Mouse (Mus musculus) MEL (cell line): Measurements from ENCODE around the gene Hcn4. TPM values are rescaled to one million over a fixed set of nuclear protein-coding genes. Genes with fewer than 3 reads are reported as not detected.

Experiments
- DNase-seq: peaks from one replicate; pipeline ENCODE4 v3.0.0; 2011; ENCODE audit warnings: low read depth, low spot score
- H3K27ac ChIP-seq: 2 replicates; pipeline ENCODE4 v1.5.1; 2012; ENCODE audit warnings: low read depth, mild to moderate bottlenecking, control low read depth, low read length, moderate library complexity; ENCODE audit not compliant: control insufficient read depth
- H3K27me3 ChIP-seq, 2 experiments: fragments of 150-350 bp in 1 of 2; sonication (generic) in 1 of 2; 2 replicates each; pipeline ENCODE4 v1.6.1; 2012; ENCODE audit warnings: low read length in 2 of 2, mild to moderate bottlenecking in 2 of 2, improper control_type of control experiment in 1 of 2, moderate library complexity in 1 of 2; ENCODE audit not compliant: insufficient read depth in 2 of 2, control insufficient read depth in 1 of 2
- H3K36me3 ChIP-seq, 2 experiments: 2 replicates each; pipeline ENCODE4 v1.6.1; 2012 to 2014; ENCODE audit warnings: low read length in 2 of 2, improper control_type of control experiment in 1 of 2, inconsistent platforms in 1 of 2, mild to moderate bottlenecking in 1 of 2; ENCODE audit not compliant: insufficient read depth in 2 of 2, control insufficient read depth in 1 of 2
- H3K4me1 ChIP-seq, 2 experiments: fragments of 150-350 bp in 1 of 2; sonication (generic) in 1 of 2; 2 replicates each; pipeline ENCODE4 v1.6.1; 2012; ENCODE audit warnings: low read length in 2 of 2, improper control_type of control experiment in 1 of 2, mild to moderate bottlenecking in 1 of 2; ENCODE audit not compliant: insufficient read depth in 2 of 2, control insufficient read depth in 1 of 2
- H3K4me3 ChIP-seq, 2 experiments: fragments of 150-350 bp in 1 of 2; sonication (generic) in 1 of 2; 2 replicates each; pipeline ENCODE4 v1.5.1; 2012; ENCODE audit warnings: low read depth in 2 of 2, low read length in 2 of 2, mild to moderate bottlenecking in 2 of 2, moderate library complexity in 2 of 2, control low read depth in 1 of 2, improper control_type of control experiment in 1 of 2; ENCODE audit not compliant: control insufficient read depth in 1 of 2, insufficient read depth in 1 of 2
- H3K79me2 ChIP-seq: 2 replicates; pipeline ENCODE4 v1.6.1; 2012; ENCODE audit warnings: mild to moderate bottlenecking, low read length, moderate library complexity; ENCODE audit not compliant: control insufficient read depth, poor library complexity, insufficient read depth
- H3K9ac ChIP-seq: 2 replicates; pipeline ENCODE4 v1.6.1; 2012; ENCODE audit warnings: low read depth, mild to moderate bottlenecking, control low read depth, low read length, moderate library complexity; ENCODE audit not compliant: control insufficient read depth, poor library complexity, severe bottlenecking
- H3K9me3 ChIP-seq: fragments of 150-350 bp; sonication (generic); replicated peaks from 2 replicates; pipeline ENCODE4 v1.6.1; 2012; ENCODE audit warnings: mild to moderate bottlenecking, low read length, improper control_type of control experiment, moderate library complexity; ENCODE audit not compliant: insufficient read depth
- CTCF ChIP-seq, 3 experiments: IDR thresholded peaks in 2 of 3; conservative IDR thresholded peaks in 1 of 3; 2 replicates each; pipeline ENCODE4 v1.5.1; 2011 to 2012; ENCODE audit warnings: low read length in 3 of 3, low read depth in 2 of 3, mild to moderate bottlenecking in 2 of 3, improper control_type of control experiment in 1 of 3, inconsistent platforms in 1 of 3, mixed read lengths in 1 of 3, moderate library complexity in 1 of 3; ENCODE audit not compliant: control insufficient read depth in 1 of 3, insufficient read depth in 1 of 3, poor library complexity in 1 of 3, severe bottlenecking in 1 of 3
- ELF1 ChIP-seq: IDR thresholded peaks from 2 replicates; pipeline ENCODE4 v1.6.1; 2014; ENCODE audit warnings: low read depth, mild to moderate bottlenecking, inconsistent platforms, low read length, improper control_type of control experiment, moderate library complexity
- ETS1 ChIP-seq: IDR thresholded peaks from 2 replicates; pipeline ENCODE4 v1.6.1; 2012; ENCODE audit warnings: low read depth, mild to moderate bottlenecking, inconsistent platforms, low read length, improper control_type of control experiment, moderate library complexity
- GABPA ChIP-seq: IDR thresholded peaks from 2 replicates; pipeline ENCODE4 v1.6.1; 2012; ENCODE audit warnings: low read depth, mild to moderate bottlenecking, inconsistent platforms, low read length, improper control_type of control experiment, moderate library complexity
- GATA1 ChIP-seq: IDR thresholded peaks from 2 replicates; pipeline ENCODE4 v1.6.1; 2011; ENCODE audit warnings: low read depth, low read length, improper control_type of control experiment
- HCFC1 ChIP-seq: IDR thresholded peaks from 2 replicates; pipeline ENCODE4 v1.6.1; 2012; ENCODE audit warnings: low read depth, mild to moderate bottlenecking, inconsistent platforms, low read length, improper control_type of control experiment, moderate library complexity
- MAFK ChIP-seq: IDR thresholded peaks from 2 replicates; pipeline ENCODE4 v1.6.1; 2011; ENCODE audit warnings: low read depth, mild to moderate bottlenecking, low read length, improper control_type of control experiment, borderline replicate concordance
- MEF2A ChIP-seq: IDR thresholded peaks from 2 replicates; pipeline ENCODE4 v1.6.1; 2014; ENCODE audit warnings: low read depth, mild to moderate bottlenecking, inconsistent platforms, low read length, improper control_type of control experiment; ENCODE audit not compliant: poor library complexity, insufficient replicate concordance, severe bottlenecking; ENCODE audit errors: extremely low read depth
- MXI1 ChIP-seq: IDR thresholded peaks from 2 replicates; pipeline ENCODE4 v1.6.1; 2011; ENCODE audit warnings: mild to moderate bottlenecking, low read depth, low read length, improper control_type of control experiment
- NELFE ChIP-seq: IDR thresholded peaks from 2 replicates; pipeline ENCODE4 v1.6.1; 2011; ENCODE audit warnings: low read depth, low read length, improper control_type of control experiment
- NRF1 ChIP-seq: IDR thresholded peaks from 2 replicates; pipeline ENCODE4 v1.6.1; 2014; ENCODE audit warnings: low read depth, mild to moderate bottlenecking, inconsistent platforms, low read length, improper control_type of control experiment, moderate library complexity; ENCODE audit not compliant: poor library complexity, insufficient read depth, severe bottlenecking
- POLR2A ChIP-seq, 2 experiments: IDR thresholded peaks; 2 replicates each; pipeline ENCODE4 v1.6.1; 2011 to 2012; ENCODE audit warnings: low read length in 2 of 2, mild to moderate bottlenecking in 2 of 2, control low read depth in 1 of 2, improper control_type of control experiment in 1 of 2, low read depth in 1 of 2, moderate library complexity in 1 of 2; ENCODE audit not compliant: control insufficient read depth in 1 of 2, insufficient read depth in 1 of 2, poor library complexity in 1 of 2
- POLR2AphosphoS5 ChIP-seq: IDR thresholded peaks from 2 replicates; pipeline ENCODE4 v1.6.1; 2012; ENCODE audit warnings: low read depth, borderline replicate concordance, mild to moderate bottlenecking, inconsistent platforms, low read length, moderate library complexity, mixed read lengths
- RCOR1 ChIP-seq: IDR thresholded peaks from 2 replicates; pipeline ENCODE4 v1.6.1; 2012; ENCODE audit warnings: low read depth, mild to moderate bottlenecking, inconsistent platforms, low read length, improper control_type of control experiment
- SIN3A ChIP-seq: IDR thresholded peaks from 2 replicates; pipeline ENCODE4 v1.6.1; 2012; ENCODE audit warnings: low read length, improper control_type of control experiment, inconsistent platforms
- TBP ChIP-seq: IDR thresholded peaks from 2 replicates; pipeline ENCODE4 v1.8.0; 2011; ENCODE audit warnings: low read depth, low read length, improper control_type of control experiment
- USF2 ChIP-seq, 2 experiments: IDR thresholded peaks; 2 replicates each; pipeline ENCODE4 v1.6.1; 2011 to 2012; ENCODE audit warnings: improper control_type of control experiment in 2 of 2, low read length in 2 of 2, borderline replicate concordance in 1 of 2, inconsistent platforms in 1 of 2, low read depth in 1 of 2, mild to moderate bottlenecking in 1 of 2; ENCODE audit not compliant: insufficient read depth in 1 of 2
- ZKSCAN1 ChIP-seq: IDR thresholded peaks from 2 replicates; pipeline ENCODE4 v1.6.1; 2012; ENCODE audit warnings: low read depth, mild to moderate bottlenecking, inconsistent platforms, low read length, improper control_type of control experiment, moderate library complexity
- ZMIZ1 ChIP-seq: IDR thresholded peaks from 2 replicates; pipeline ENCODE4 v1.6.1; 2012; ENCODE audit warnings: low read depth, mild to moderate bottlenecking, inconsistent platforms, low read length, improper control_type of control experiment, moderate library complexity
- ZNF384 ChIP-seq: IDR thresholded peaks from 2 replicates; pipeline ENCODE4 v1.6.1; 2012; ENCODE audit warnings: low read depth, mild to moderate bottlenecking, inconsistent platforms, low read length, improper control_type of control experiment
- polyA plus RNA-seq, 2 experiments: library from polyadenylated mRNA; stranded (reverse) in 1 of 2; unstranded in 1 of 2; fragments of >175 nt in 1 of 2; fragments of >200 nt in 1 of 2; gene quantifications; 2 replicates each; pipeline versions ENCODE4 v1.2.1 to v1.2.4; 2012; ENCODE audit warnings: low replicate concordance in 2 of 2, low read depth in 1 of 2; ENCODE audit not compliant: insufficient read length in 2 of 2, insufficient read depth in 1 of 2, missing spikeins in 1 of 2
- total RNA-seq: library from RNA; depleted of rRNA; stranded (reverse); fragments of 300-350 nt; gene quantifications from 2 replicates; pipeline ENCODE4 v1.2.3, GENCODE M21; 2012

Gene Hcn4
- total and polyA plus RNA-seq, 3 experiments: not detected

- TF ChIP-seq MXI1 (no peak), POLR2A (IDR thresholded peaks at IDR 0.05; ENCODE audit: control insufficient read depth in 1 of 2, insufficient read depth in 1 of 2, low read depth in 1 of 2, low read length in 2 of 2, poor library complexity in 1 of 2) (no peak), RCOR1 (no peak), ZMIZ1 (no peak), NELFE (no peak), GATA1 (no peak), ETS1 (no peak), USF2 (IDR thresholded peaks at IDR 0.05; ENCODE audit: borderline replicate concordance in 1 of 2, insufficient read depth in 1 of 2, low read depth in 1 of 2, low read length in 2 of 2) (no peak), ZKSCAN1 (no peak), MAFK (no peak), ZNF384 (no peak), TBP (no peak)
- TF ChIP-seq, all 39 proteins: peak for 0
- Histone ChIP-seq H3K27ac (no peak overlapping the region), H3K9ac (no peak overlapping the region), H3K36me3 (no peaks in the 10 kb centered on the region), H3K27me3 (peaks cover 0 to 7% of the 10 kb centered on the region in 2 experiments; a peak in 2 of 4 replicates), H3K79me2 (no peaks in the 10 kb centered on the region), H3K9me3 (no peaks in the 10 kb centered on the region), H3K4me3 (no peak overlapping the region), H3K4me1 (no peaks in the 10 kb centered on the region)
- no peak for DNase-seq
Measured at GRCm38 (mm10) chr9:58817676-58818075, 5.5 kb upstream of the Hcn4 start.

DNA sequence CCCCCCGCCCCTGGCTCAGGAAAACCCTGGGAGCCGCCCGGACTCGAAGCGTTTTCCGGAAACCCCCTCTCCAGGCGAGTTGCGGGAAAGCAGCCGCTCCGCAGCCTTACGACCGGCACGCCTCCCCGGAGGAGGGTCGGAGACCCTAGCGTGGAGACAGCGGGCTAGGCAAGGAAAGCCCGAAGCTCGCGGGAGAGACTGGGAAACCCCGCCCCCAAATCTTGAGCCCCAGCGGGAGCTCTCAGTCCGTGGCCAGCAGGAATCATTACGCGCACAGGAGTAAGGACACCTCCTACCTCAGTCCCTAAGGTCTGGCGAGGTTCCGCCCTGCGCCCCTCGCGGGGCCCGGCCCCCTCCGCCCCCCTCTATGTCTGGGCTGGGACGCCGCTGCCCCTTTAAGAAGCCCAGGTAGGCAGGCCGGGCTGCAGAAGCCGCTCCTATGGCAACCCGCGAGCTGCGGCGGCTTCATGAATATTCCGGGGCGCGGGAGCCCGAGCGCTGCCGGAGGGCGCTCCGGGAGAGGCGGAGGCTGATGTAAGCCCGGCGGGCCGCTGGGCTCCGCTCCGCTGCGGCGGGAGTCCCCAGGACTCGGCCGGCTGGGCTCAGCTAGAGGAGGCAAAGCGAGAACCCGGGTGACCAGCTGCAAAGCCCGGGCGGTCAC is 651 bp upstream of the Hcn4 start:
- no peaks in the 10 kb centered on the region for H3K79me2 ChIP-seq
- TF ChIP-seq MXI1 (no peak), HCFC1 (no peak), ETS1 (no peak), CTCF (IDR thresholded peaks at IDR 0.05 in 2 of 3, conservative IDR thresholded peaks at IDR 0.05 in 1 of 3; ENCODE audit: control insufficient read depth in 1 of 3, insufficient read depth in 1 of 3, low read depth in 2 of 3, low read length in 3 of 3, poor library complexity in 1 of 3, severe bottlenecking in 1 of 3) (no peak), SIN3A (no peak), GABPA (no peak), USF2 (IDR thresholded peaks at IDR 0.05; ENCODE audit: borderline replicate concordance in 1 of 2, insufficient read depth in 1 of 2, low read depth in 1 of 2, low read length in 2 of 2) (no peak), NRF1 (no peak), POLR2AphosphoS5 (no peak), MAFK (no peak), MEF2A (no peak), ZKSCAN1 (no peak), ELF1 (no peak)
- TF ChIP-seq, all 39 proteins: peak for 0
- peaks cover 0 to 3% of the 10 kb centered on the region in 2 experiments; a peak in 2 of 4 replicates for H3K27me3 ChIP-seq
- H3K9me3 ChIP-seq: no peaks in the 10 kb centered on the region
- H3K4me1 ChIP-seq: no peaks in the 10 kb centered on the region
- H3K27ac ChIP-seq: no peak overlapping the region
- H3K36me3 ChIP-seq: no peaks in the 10 kb centered on the region
- DNase-seq: no peak
- no peak overlapping the region for H3K9ac ChIP-seq
- H3K4me3 ChIP-seq: no peak overlapping the region
